Mouse (Mus musculus): Measurements from ENCODE around the gene Lhfp.

Lhfp gene

GRCm38 (mm10) chr3:53042240-53042567, 876 bp downstream of the Lhfp start:
- DNase-seq (ENCODE audit: low spot score in 2 of 2): no peak

- DNase-seq (ENCODE audit: low spot score in 2 of 2): no peak
Observed at GRCm38 (mm10) chr3:53043206-53043780, 2.0 kb downstream of the Lhfp start.

DNA sequence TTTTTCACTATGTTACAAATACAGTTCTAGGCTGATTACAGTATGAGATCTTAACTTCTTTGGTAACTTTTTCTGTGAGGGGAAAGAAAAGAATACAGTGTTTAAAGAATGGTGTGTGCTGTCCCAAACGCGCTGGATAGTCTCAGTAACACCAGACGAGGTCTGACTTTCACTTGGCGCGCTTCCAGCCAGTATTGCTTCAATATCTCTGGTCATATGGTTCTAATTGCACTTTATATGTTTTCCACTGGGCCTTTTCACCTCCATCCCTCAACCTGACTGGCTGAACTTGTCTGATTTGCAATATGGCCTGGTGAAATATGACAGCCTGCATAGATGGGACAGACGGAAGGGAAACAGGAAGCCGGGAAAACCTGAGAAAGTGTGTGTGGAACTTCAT, 2.9 kb downstream of the Lhfp start:
- no peak for DNase-seq (ENCODE audit: low spot score in 2 of 2)

DNA sequence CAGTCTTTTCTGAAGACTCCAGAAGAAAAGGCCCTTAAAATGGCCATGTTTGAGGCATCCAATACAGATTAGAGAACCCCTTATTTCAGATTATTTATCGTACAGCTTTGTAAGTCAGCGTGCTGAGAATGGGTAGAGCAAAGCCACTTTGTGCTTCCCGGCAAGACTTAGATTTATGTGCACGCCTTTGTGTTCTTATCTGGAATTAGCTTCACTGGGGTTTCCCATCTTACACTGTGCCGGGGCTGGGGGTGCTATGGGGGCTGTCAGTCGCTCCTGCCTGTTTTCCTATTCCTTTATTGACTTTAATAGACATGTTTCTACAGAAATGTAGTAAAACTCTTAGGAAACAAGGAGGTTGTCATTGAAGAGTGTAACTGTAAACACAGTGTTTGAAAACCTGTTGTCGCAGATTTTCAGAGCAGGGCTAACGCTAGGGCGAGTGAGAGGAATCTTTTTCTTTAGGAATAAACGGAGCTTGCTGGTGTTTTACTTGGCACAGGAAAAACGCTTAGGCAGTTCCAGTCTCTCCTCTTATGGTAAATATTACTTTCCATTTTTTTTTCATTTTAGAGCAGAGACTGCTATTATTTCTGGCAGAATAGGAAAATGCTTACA, 3.5 kb downstream of the Lhfp start:
- DNase-seq (ENCODE audit: low spot score in 2 of 2): no peak

- no peak for DNase-seq (ENCODE audit: low spot score in 2 of 2)
Observed at GRCm38 (mm10) chr3:53045697-53046096, 4.4 kb downstream of the Lhfp start.

DNA sequence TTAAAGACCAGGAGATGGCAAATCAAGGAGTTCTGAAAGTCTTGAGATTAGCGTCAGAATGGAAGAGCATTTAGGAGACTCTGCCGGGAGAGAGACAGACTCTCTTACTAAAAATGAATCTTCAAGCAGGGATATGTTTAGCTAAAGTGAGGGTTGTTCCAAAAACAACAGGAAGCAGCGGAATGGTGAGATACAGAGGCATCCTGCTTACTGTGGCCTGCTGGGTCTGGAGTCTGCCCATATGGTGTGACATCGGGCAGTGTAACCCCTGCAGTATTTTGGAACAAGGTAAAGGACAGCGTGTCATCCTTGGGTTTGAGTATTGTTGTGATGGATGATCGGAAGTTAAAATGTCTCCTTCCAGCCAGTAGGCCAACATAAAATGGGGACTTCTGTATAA, 5.0 kb downstream of the Lhfp start:
- no peak for DNase-seq (ENCODE audit: low spot score in 2 of 2)

DNA sequence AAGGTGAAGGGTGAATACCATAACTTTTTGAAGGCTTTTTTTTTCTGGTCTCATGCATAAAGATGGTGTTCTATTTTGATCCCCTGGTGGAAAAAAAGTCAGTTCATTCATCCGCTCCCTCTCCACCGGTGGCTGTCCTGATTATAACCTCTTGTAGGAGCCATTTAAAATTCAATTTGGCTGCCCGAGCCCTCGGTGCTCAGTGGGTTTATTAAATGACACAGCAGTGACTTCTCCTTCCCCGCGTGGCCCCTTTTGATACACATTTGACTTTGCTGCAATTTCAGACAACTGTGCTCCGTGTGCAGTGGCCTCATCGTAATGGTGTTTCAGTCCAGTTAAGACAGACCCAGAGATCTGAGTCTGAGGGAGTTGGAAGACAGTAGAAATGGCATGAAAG, 11.1 kb downstream of the Lhfp start:
- no peak for DNase-seq (ENCODE audit: low spot score in 2 of 2)

DNA sequence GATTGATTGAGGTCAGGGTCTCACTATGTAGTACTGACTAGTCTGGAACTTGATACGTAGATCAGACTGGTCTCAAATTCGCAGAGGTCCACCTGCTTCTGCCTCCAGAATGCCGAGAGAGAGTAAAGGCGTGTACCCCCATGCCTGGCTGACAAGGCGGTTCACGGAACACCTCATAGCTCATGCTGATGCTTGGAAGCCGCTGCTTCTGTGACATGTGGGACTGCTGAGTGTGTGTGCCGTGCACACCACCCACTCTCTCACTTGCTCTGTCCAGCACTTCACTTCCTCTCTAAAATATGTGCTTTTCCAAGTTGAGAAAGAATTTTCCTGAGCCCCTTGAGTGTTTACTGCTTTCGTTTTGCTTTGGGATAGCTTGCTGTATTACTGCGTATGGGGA, 15.1 kb downstream of the Lhfp start:
- no peak for DNase-seq (ENCODE audit: low spot score in 2 of 2)

- DNase-seq (ENCODE audit: low spot score in 2 of 2): no peak
Observed at GRCm38 (mm10) chr3:53059959-53060358, 18.6 kb downstream of the Lhfp start.

GRCm38 (mm10) chr3:53063423-53064147, 22.3 kb downstream of the Lhfp start:
- DNase-seq (ENCODE audit: low spot score in 2 of 2): no peak

DNA sequence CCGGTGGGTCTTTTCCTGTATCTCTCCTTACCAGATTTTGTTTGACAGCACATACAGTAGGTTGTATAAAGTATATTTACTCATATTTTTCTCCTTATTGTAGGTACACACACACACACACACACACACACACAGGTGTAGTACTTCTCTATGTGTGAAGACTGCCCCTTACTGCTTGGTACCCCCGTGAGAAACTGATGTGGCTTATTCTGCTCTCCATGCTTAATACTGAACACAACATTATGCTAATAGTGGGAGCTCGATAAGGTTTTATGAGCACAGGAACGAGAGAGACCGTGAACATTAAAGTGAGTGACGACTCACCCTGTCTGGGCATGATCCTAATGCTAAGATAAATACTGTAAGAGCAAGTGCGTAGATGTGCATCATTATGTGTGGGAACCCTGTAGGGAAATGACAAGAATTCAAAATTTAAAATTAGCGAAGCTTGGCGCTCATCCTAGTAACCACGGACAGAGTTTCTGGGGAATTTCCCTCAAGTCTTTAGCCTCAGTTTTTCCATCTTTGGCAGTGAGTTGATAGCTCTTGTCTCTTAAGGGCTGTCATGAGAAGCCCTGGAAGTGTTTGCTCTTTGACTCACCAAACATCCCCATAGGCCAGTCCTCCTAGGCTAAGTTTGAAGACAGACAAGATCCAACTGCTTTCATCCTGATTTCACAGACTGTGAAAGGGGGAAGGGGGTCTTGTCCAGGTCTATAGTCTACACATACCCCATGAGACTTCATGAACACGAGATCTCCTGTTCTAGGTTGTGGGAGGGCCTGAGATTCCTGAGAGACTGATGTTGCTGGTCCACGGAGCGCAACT, 24.2 kb downstream of the Lhfp start:
- no peak for DNase-seq (ENCODE audit: low spot score in 2 of 2)

- DNase-seq (ENCODE audit: low spot score in 2 of 2): no peak
Observed at GRCm38 (mm10) chr3:53066095-53066372, 24.7 kb downstream of the Lhfp start.

DNA sequence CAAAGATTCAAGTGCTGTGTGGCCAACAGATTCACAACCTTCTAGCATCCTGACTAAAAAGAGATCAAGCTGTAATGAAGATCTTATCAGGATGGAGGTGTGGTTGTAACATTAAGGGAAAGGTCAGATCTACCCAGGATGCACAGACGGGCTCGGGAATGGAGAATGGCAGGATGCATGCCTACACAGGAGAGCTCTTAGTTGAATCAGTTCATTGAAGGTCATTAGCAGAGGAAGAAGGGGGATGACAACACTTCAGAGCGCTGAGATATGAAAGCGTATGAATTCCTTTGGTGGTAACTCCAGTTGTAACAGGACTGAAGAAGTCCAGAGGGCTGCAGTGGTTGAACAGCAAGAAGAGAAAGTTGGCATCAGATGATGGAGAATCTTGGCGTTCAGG, 27.1 kb downstream of the Lhfp start:
- DNase-seq (ENCODE audit: low spot score in 2 of 2): no peak

- no peak for DNase-seq (ENCODE audit: low spot score in 2 of 2)
Observed at GRCm38 (mm10) chr3:53074264-53074663, 32.9 kb downstream of the Lhfp start.

- no peak for DNase-seq (ENCODE audit: low spot score in 2 of 2)
Observed at GRCm38 (mm10) chr3:53074761-53075160, 33.4 kb downstream of the Lhfp start.

DNA sequence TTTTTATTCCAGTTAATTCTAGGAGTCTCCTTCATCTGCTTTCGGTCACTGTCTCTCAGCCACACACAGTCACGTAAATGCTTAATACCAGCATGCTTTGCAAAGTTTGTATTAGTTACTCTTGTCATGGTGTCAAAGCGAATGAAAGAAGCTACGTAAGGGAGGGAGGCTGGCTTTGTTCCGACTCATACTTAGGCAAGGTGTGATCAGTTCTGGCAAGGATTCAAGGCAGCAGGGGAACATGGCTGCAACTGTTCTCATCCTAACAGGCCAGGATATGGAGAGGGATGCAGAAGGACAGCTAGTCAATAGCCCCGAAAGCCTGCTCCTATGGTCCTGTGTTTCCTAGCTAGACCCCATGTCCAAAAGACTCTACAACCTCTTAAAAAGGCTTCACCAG, 39.0 kb downstream of the Lhfp start:
- DNase-seq (ENCODE audit: low spot score in 2 of 2): no peak

- DNase-seq (ENCODE audit: low spot score in 2 of 2): peak in 1 of 2 experiments; percentile 8
Observed at GRCm38 (mm10) chr3:53080710-53081109, 39.4 kb downstream of the Lhfp start.

GRCm38 (mm10) chr3:53083717-53084116, 42.4 kb downstream of the Lhfp start:
- no peak for DNase-seq (ENCODE audit: low spot score in 2 of 2)

- DNase-seq (ENCODE audit: low spot score in 2 of 2): no peak
Observed at GRCm38 (mm10) chr3:53084806-53085205, 43.5 kb downstream of the Lhfp start.

DNA sequence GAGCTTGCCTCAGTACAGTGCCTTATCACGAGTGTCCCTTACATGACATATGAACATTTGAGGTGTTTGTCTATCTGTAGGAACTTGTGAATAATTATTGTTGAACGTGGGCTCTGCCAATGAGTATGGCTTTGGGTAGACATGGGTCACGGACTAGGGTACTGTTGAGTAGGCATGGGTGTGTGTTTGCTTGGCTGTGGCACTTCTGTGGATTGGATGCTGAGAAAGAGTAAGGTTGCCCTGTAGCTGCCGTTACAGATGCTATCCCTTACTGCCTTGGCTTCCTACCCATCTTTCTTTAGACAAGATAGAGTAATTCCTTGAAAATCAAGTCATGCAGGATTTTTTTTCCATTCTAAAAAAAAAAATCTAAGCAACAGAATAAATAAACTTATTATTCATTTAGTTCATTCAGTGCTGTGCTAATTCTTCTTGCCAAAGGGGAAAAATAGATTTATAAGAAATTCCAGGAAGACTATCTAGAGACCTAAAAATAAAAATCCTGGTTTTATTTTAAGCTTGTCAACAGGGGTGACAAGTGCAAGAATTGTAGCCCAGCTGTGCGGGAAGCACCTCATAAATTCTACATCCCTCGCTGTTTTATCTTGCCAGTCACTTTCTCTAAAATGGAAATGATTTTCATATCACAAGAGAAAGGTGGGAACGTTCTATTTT, 45.3 kb downstream of the Lhfp start:
- DNase-seq (ENCODE audit: low spot score in 2 of 2): no peak

DNA sequence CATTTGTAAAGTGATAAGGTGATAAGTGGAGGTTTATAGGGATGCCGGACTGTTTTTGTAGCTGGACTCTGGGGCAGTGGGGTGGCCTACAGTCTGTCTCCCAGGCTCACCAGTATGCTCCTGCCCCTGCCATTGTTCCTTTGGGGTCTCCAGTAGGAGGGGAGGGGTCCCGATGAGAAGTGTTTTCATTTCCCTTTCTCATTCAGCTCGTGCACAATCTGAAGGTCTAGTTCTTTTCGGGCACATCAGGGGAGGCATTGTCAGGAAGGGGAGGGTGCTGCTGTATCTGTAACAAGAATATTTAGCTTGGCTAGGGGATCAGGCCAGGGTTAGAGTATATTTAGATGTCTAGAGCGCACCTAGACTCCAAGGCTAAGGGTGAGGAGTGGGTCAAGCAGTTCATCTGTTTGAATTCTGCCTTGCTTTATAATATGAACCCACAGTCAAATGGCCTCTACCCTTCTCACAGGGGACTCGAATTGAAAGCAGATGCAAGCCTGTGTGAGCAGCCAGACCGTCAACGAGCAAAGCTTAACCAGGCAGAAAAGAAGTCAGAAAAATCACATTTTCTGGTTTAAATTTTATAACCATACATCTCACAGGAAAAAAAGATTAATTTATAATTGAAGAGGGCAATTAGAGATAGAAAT, 46.0 kb downstream of the Lhfp start:
- no peak for DNase-seq (ENCODE audit: low spot score in 2 of 2)

DNA sequence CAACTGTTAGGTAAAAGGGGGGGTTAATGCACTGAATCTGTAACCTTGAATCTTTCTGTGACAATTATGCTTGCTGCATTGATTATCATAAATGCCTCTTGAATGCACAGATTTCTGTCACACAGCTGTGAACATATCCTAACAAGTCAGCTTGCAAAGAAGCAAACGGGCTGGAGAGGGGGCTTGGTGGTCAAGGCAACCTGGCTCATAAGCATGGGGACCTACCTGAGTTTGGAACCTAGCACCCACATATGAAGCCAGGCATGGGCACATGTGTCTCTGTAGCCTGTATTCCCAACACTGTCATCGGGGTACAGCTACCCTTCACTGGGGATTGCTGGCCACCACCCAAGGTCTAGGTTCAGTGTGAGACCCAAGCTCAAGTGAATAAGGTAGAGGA, 48.6 kb downstream of the Lhfp start:
- DNase-seq (ENCODE audit: low spot score in 2 of 2): no peak
